ENCODE assay signal across 8 mouse cellular contexts in the genomic region with DNA sequence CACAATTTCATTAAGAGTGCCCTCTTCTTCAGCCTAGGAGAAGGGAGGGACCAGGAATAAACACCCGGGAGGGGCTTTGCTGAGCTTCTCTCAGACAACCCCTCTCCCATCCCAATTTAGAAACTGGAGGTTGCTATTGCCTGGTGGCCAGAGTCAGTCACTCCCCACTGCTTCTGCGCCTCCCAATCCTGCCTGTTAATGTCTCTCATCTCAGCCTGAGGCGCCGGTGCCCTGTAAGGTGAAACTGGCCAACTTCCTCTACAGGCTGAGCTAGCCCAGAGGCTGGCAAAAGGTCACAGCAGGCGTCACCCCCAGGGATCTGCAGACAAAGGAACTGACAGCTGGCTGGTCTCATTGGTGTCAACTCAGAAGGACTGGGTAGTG.
DNase-seq lines count a peak whose midpoint lies in the region; ATAC-seq and TF ChIP-seq lines count a peak whose summit lies in the region.

No protein-coding gene starts in this region.

- no peak for DNase-seq in liver, embryonic 11.5 days (ENCODE audit: low spot score)
- no peak for DNase-seq in liver
- DNase-seq in lung, postnatal 36 days: peak; percentile 80
- peak; percentile 55 to 78 for DNase-seq in spleen, postnatal 4 days (ENCODE audit: low spot score in 2 of 2)
- DNase-seq in cerebellum, postnatal 4 days (ENCODE audit: low spot score in 2 of 2): no peak
- no peak for DNase-seq in layer of hippocampus, postnatal 36 days

- TF ChIP-seq CTCF in intestine, postnatal 0 days (IDR thresholded peaks at IDR 0.05; ENCODE audit: low read depth): no peak

- no peak overlapping the region for H3K4me2 ChIP-seq in liver, embryonic 11.5 days
- peak overlapping the region; percentile 53 for H3K4me2 ChIP-seq in intestine, postnatal 0 days (replicated peaks; ENCODE audit: low read depth)

- 0 out of 2 replicates have a peak overlapping the region, but pooled peaks have one; percentile 3 for H3K27ac ChIP-seq in liver, embryonic 11.5 days (ENCODE audit: low read depth, low read length)
- H3K27ac ChIP-seq in intestine, postnatal 0 days (ENCODE audit: low read depth, low read length): peak overlapping the region; percentile 89

- 0 out of 2 replicates have a peak, but pooled peaks have one; percentile 18 for ATAC-seq in liver, embryonic 11.5 days (replicated peaks; ENCODE audit: low FRiP score)
- ATAC-seq in common myeloid progenitor, adult 5-6 weeks (replicated peaks; ENCODE audit: low read depth, poor library complexity, severe bottlenecking): peak; percentile 59
- 0 out of 2 replicates have a peak, but pooled peaks have one; percentile 29 for ATAC-seq in intestine, postnatal 0 days

- no peaks in the 10 kb centered on the region for H3K27me3 ChIP-seq in liver, embryonic 11.5 days (replicated peaks; ENCODE audit: control insufficient read depth, insufficient read depth, low read length)
- H3K27me3 ChIP-seq in intestine, postnatal 0 days (replicated peaks; ENCODE audit: control insufficient read depth, insufficient read depth, low read length): no peaks in the 10 kb centered on the region

- H3K4me3 ChIP-seq in liver, embryonic 11.5 days (ENCODE audit: low read depth, low read length): no peak overlapping the region
- H3K4me3 ChIP-seq in intestine, postnatal 0 days (ENCODE audit: low read depth, low read length): no peak overlapping the region

- H3K9ac ChIP-seq in liver, embryonic 11.5 days (ENCODE audit: low read depth, low read length): no peak overlapping the region
- no peak overlapping the region for H3K9ac ChIP-seq in intestine, postnatal 0 days (ENCODE audit: low read depth, low read length)

- H3K36me3 ChIP-seq in liver, embryonic 11.5 days (ENCODE audit: control insufficient read depth, insufficient read depth, low read length): no peaks in the 10 kb centered on the region
- no peaks in the 10 kb centered on the region for H3K36me3 ChIP-seq in intestine, postnatal 0 days (ENCODE audit: control insufficient read depth, insufficient read depth)

- H3K9me3 ChIP-seq in liver, embryonic 11.5 days (ENCODE audit: control insufficient read depth, low read length): no peaks in the 10 kb centered on the region
- H3K9me3 ChIP-seq in intestine, postnatal 0 days (ENCODE audit: control insufficient read depth): no peaks in the 10 kb centered on the region

- 14% methylated on average over 5 of the region's 5 CpGs for WGBS in liver, embryonic 11.5 days
- WGBS in intestine, postnatal 0 days: 15% methylated on average over 5 of the region's 5 CpGs

- H3K4me1 ChIP-seq in liver, embryonic 11.5 days (replicated peaks; ENCODE audit: control insufficient read depth, insufficient read depth, low read length): peaks cover 20% of the 10 kb centered on the region
- H3K4me1 ChIP-seq in intestine, postnatal 0 days (replicated peaks; ENCODE audit: control insufficient read depth, insufficient read depth, low read length): peaks cover 16% of the 10 kb centered on the region

Comparison
In these comparisons a context has a peak if more than half of its experiments do, and no peak if none do; other contexts are left out.
1. DNase-seq: peak in lung, postnatal 36 days (single experiment) and spleen, postnatal 4 days (2 of 2); none in liver, embryonic 11.5 days (single experiment), liver (single experiment), cerebellum, postnatal 4 days (0 of 2) and layer of hippocampus, postnatal 36 days (0 of 2).
2. Peak in every context shown above with its lines, with median percentiles within 50 percentile points of each other: ATAC-seq.